Mouse (Mus musculus) spleen, postnatal 36 days (tissue): ENCODE data around the gene Guca1a.
"Not testable (repeated sequence)": the region's sequence is repeated elsewhere in the genome, so short reads cannot be mapped to it uniquely, and the experiment has no call there.

Experiments
- DNase-seq, 2 experiments: peaks; one replicate each; pipeline ENCODE4 v3.0.0; 2022; ENCODE audit warnings: low spot score in 2 of 2, mixed read lengths in 1 of 2

Guca1a gene

DNA sequence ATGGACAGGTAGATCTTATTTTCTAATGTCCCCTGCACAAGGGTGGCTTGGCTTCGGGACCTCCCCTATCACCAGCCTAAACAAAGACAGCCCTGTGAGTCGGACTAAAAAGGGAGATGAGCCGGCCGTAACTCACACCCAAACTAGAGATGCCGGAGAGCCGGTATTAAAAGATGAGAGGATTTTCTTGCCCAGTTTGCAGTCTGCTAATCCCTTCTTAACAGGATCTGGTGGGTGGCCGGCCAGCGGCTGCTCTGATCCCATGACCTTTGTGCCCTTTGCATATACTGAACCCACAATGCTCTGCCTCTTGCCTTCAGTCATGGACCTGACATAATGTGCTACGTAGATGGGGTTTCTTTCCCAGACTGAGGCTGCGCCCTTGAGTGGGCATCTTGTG is at the start of gene Guca1a:
Gene Guca1a, minus strand, starts transcription at position 134 of the 400 bp plus-strand sequence.
- DNase-seq: no peak

DNA sequence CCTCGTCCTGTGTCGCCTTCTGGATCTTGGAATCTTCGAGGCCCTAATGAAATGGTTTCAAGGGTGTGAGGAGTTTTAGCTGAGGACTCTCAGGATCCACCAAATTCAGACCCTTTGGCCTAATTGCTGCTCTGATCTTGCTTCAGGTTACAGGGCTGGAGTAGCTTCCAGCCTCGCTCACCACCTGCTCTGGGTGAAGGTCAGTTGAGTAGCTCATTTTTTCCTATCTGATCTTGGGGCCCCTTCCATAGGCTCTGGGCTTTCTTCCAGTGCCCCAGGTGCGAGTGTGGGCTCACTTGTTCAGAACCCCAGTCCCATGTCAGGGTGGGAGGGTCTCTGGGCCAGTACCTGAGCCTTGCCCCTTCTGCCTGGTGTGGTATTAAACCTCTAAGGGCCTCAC is 49.0 kb upstream of the Guca1a start:
- DNase-seq: no peak

DNA sequence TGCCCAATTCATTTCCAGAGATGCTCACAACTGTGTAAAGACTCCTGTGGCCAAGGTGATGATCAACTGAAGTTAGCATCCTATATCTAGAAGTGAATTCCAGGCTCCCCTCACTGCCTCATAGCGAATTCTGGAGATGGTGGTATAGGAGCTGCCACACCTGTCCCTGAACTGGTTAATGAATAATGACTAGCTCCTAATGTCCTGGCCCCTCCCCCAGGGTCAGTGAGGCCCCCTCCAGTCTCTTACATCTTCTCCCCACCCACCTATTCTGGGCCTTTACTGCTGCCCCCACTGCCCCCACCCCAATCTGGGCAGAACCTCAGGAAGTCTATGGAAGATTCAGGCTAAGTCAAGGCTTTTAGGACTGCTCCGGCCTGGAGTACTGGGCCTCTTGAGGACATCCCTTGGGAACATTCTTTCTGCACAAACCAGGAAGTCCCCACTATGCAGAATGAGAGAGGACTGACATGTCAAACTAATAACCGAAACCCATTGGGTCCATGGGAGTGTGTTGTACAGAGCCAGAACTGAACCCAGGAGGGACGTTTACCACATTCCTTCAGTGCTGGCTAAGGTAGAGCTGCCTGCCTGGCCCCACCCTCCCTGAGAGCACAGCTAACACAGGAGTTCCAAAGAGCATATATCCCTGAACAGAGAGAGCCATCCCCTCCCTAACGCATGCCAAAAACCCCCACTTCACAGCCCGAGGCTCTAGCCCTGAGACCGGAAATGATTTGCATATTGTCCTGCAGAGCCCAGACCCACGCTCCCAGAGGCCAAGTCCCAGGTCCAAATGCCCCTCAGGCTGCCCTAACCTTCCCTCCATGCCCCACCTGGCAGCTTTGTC is 48.4 kb upstream of the Guca1a start:
- no peak for DNase-seq

DNA sequence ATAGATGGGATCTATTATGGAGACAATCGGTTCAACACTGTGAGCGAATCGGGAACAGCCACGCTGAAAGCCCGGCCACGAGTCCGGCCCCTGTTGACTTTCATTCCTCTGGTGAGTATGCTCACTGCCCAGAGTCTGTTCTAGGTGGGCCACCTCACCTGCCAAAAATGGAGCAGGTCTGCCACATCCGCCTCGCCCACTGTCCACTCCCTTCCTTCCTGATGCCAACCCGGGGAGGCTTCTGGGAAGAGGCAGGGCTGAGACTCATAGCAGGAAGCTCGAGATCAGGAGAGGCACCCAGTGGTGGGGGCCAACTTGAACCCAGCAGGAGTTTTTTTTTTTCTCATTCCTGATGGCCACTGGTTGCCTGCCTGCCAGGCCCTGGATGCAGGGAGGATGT is 46.2 kb upstream of the Guca1a start:
- no peak for DNase-seq

DNA sequence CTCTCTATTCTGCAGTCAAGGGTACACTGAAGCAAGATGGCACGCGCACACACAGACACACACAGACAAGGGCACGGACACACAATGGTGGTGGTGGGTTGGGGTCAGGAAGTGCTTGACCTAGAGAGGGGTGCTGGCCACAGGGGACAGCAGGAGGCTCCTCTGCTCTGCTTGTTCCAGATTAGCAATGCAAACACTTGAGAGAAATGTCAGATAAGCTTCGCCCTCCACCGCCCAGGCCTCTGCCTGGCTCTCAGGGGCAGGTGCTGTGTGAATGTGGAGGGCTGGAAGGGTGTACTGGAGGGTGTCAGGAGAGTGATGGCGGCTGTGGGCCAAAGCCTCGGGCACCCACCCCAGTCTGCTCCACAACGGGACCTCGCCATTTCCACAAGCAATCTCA is 45.6 kb upstream of the Guca1a start:
- DNase-seq: no peak

DNA sequence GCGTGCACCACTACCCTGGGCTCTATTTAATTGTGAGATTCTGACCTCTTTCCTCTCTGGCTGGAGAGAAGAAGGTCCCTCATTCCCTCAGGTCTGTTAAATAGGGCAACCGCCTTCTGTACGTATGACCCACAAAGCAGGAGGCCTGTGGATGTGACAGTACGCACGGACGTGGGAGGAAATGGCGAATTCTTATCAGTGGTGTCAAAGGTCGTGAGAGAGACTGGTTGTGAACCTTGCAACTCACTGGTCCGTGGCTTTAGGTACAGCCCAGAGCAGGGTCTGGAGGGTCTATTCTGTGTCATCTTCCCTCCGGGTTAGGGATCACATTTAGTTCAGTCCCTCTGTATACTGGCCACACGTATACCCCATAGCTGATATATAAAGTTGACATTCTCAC is 45.1 kb upstream of the Guca1a start:
- no peak for DNase-seq

DNA sequence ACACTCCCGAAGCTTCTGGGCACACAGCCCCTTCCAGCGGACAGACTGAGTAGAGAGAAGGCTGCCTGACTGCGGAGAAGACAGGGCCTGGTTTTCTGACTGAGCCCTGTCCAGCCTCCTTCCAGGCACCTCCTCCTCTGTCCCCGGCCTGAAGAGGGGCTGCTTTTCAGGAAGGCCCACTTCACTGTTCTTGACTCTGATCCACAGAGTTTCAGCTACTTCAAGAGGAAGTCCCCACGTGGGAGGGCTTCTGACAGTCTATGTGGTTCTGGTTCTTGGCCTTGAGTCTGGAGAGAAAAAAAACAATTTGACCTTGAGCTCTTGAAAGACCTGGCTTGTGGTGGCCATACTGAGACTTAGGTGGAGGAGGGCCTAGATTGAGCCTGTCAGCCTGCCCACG is 43.7 kb upstream of the Guca1a start:
- no peak for DNase-seq

DNA sequence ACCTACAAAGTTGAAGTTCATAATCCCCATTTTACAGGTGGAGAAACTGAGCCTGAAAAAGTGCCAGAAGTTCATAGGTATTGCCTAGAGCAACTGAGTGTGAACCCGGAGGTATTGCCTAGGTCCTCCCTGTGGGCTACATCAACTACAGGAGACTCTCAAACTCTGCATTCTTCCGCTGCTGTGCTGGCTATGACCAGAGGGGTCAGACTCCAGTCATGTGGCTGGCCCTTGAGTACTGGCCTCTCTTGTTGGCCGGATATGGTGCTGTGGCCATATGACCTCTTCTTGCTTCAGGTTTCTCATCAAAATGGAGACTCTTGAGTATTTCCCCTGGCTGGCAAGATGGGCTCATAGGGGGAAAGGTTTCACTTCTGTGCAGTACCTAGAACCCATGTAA is 41.9 kb upstream of the Guca1a start:
- no peak for DNase-seq

DNA sequence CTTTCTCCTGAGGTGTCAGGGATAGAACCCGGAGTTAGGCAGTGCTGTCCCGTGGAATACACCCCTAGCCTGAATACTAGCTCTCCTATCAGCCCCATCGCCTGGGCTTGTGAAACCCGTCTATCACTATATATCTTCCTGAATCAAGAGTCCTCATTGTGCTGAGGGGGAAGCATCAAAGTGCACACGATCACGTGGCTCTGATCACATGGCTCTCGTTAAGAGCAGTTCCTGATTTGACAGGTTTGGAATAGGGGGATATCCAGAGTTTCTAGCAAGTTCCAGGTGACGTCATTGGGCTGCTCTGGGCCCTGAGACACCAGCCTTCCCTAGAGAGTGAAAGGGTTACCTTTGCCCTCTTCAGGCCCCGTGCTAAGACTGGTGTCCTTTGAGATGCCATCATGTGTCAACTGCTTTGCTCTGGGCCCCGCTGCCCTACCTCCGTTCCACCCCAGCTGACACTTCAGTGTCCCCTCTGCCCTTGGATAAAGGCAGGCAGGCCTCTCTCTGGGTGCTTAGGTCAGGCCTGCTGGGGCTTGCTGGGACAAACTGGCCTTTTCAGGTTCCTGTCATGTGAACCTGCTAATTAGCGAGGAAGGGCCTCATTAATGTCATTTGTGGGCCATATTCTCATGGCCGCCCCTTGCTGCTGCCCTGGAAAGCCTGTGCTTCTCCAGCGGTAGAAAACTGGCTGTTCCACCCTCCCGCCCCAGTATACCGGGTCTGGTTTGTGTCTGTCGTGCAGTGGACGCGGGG is 41.1 kb upstream of the Guca1a start:
- DNase-seq: no peak

DNA sequence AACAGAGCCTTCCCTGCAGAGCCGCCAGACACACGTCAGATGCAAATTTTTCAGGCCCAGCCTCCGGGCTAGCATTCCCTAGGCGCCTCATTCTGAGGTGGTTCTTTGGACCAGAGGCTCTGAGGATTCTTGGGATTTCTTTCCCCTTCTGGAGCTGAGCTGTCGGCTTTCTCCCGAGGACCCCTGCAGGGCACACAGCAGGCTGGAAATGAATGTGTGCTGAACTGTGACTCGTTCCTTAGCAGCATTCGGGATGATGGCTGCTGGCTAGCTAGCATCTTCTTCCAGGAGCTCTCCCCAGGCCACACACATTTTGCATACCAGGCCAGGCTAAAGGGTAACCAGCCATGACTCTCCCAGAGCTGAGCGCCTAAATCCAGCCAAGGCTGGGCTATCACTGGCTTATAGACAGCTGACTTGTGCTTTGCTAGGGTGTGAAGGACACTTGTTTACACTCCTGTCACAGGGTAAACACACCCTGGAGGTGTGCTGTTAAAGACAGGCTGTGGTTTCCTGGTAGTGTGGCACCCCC is 40.0 kb upstream of the Guca1a start:
- DNase-seq: no peak

DNA sequence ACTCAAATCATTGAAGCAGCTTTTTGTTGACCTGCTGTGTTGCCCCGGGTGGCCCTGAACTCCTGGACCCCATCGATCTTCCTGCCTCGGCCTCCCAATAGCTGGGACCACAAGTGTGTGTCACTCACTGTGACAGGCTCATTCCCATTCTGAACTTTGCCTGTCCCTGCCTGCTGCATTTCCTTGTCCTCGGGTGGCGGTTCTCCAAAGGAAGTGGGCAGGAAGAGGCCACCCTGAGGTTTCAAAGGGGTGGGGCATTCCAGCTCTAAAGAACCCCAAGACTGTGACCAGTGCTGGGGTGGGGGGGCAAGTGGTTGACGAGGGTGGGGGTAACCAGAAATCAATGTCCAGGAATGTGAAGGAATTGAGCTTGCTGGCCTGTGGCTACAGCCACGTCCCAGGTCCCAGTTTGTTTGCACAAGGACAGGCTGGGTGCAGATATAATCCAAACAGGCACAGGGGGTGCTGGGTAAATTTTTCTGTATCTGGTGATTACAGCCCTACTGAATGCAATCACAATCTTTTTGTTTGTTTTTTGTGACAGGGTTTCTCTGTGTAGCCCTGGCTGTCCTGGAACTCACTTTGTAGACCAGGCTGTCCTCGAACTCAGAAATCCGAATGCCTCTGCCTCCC is 39.1 kb upstream of the Guca1a start:
- no peak for DNase-seq

DNA sequence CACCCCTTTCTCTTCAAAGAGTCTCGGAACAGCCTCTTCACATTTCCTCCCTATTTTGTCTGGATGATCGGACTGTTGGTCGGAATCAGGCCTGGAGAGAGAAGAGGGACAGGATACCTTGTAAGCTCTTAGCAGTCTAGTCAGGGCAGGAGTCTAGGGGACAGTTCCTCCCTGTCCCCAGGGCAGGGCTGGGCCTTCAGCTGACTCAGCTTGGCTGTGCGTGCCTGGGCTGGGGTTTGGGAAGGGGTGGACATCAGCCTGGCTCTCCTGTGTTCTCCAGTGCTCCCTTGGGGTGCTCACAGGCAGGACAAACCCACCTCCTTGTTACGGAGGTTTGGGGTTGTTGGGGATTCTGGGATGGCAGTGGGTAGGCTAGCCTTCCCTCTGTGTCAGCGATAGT is 38.2 kb upstream of the Guca1a start:
- DNase-seq: no peak

DNA sequence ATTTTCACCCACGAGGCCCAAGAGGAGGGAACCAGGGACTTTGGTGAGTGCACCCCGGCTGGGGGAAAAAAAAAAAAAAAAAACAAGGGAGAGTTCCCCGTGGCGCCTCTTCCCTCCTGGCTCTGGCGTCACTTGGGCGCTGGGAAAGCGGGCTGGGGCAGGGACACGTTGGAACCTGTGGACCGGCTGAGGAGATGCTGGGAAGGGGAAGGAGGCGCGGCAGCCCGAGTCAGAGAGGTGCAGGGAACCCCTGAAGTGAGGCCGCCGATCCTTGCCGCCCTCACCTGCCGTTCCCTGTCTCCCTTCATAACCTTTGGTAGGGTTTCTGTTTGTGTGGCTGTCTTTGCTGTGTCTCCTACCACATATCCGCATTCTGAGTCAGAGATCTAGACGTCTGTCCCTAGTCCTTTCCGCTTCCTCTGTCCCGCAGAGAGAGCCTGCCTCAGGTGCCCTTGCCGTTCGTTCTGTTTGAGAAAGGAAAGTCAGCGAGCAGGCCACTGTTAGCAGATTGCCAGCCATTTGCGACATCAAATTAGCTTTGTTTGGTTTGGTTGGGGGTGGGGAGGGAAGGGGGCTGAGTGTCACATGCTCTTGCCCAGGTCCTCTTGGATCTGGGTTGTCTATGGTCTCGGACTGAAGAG is 36.6 kb upstream of the Guca1a start, which contains the start of gene 1700001C19Rik:
Gene 1700001C19Rik, minus strand, starts transcription at position 470 of the 641 bp plus-strand sequence.
- DNase-seq: no peak

DNA sequence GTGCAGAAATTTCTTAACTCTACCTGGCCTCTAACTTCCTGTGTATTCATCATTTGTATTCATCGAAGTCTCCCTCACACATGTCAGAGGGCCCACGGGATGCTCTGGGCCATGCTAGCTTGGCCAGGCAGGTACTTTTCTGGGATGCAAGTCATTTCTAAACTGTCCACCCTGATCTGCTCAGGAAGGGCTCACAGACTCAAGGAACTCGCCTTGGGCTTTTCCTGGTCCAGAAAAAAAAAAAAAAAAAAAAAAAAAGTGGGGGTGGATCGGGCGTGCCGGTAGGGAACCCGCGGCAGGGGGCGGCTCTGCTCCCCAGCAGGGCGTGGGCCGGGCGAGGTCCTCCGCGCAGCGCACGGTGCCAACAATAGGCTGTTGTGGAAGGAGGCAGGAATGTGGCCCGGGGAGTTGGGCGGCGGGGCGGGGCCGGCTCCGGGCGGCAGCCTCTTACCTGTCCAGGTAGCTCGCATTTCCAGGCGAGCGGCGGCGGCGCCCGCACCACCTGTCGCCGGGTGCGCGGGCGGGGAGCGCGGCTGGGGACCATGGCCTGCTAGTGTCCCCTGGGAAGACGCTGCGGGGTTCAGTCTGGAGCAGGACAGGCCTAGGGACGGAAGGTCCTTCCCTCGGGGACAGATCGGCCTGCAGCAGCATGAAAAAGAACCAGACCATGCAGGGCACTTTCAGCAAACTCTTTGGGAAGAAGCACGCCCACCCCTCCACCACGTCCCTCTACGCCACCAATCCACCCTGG is 35.9 kb upstream of the Guca1a start, which contains the start of gene AI661453:
Gene AI661453, plus strand, starts transcription at position 460 of the 751 bp plus-strand sequence.
- no peak for DNase-seq

DNA sequence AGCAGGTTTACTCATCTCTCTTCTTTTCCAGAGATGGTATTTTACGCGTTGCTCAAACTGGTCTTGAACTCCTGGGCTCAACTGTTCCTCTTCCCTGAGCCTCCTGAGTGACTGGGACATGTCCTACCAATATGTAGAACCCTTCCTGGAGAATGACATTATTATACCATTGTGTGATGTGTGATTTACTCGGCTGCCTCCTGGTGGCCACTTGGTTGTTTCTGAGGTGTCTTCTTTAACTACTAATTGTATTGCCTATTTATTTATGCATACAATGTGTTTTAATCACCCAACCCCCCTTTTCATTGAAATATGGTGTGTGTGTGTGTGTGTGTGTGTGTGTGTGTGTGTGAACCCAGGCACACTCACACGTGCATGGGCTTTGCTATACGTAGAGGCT is 30.4 kb upstream of the Guca1a start:
- DNase-seq: no peak

DNA sequence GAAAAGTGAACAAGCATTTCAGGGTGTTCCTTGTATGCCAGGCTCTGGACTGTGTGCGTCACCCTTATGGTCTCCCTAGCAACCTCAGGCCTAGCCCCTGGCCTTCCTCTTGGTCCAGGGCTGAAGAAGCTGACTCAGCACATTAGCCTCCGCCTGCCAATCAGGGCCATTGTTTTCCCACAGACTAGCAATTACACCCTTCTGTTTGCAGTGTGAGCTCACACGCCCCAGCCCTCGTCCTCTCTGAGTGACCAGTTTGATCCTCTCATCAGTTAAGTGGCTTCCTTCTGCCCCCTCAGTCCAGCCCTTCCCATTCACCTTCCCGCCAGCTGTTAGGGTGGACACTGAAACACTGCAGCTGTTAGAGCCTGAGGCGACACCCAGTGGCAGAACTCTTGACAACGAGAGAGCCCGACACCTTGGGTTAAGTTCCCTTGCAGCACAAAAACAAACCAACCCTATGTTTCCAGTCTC is 28.5 kb upstream of the Guca1a start:
- no peak for DNase-seq

DNA sequence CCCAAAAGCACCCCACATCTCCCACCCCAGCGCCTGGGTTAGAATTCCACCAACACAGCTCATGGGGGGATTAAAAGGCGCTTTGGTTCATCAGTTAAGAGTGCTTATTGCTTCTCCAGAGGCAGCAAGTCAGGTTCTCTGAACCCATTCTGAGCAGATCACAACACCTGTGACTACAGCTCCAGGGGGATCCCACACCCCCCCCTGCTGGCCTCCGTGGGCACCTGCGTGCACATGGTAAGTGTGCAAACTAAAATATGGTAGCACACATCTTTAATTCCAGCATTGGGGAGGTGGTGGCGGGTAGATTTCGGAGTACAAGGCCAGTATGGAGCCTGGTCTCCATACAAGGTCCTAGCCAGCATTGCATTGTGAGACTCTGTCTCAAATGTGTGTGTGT is 26.9 kb upstream of the Guca1a start:
- no peak for DNase-seq

DNA sequence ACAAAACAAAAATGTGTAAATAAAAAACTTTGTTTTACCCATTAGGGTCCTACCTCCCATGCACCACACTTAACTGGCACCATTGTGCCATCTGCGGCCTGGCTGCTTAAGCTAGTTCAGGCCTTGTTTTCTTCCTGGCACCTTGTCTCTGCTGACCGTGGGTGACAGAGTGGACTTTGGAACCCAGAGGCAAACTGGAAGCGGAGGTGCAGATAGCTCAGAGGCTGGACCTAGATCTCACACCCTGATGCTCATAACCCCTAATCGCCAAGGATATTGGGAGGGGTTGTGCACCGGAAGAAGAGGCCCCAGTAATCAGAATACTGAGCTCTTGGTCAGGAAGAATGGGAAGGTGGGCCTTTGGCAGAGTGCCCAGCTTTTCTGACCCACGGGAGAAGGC is 23.8 kb upstream of the Guca1a start:
- no peak for DNase-seq

DNA sequence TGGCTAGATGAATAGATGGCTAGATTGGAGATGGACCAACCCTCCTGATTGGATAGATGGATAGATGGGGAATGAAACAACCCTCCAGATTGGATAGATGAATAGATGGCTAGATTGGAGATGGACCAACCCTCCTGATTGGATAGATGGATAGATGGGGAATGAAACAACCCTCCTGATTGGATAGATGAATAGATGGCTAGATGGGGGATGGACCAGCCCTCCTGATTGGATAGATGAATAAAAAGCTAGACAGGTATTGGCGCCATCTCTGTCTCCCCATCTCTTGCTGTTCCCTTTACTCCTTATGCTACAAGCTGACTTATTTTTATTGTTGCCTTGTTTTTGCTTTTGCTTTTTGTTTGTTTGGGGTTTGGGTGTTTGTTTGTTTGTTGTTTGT is 22.2 kb upstream of the Guca1a start:
- DNase-seq: not testable (repeated sequence)

DNA sequence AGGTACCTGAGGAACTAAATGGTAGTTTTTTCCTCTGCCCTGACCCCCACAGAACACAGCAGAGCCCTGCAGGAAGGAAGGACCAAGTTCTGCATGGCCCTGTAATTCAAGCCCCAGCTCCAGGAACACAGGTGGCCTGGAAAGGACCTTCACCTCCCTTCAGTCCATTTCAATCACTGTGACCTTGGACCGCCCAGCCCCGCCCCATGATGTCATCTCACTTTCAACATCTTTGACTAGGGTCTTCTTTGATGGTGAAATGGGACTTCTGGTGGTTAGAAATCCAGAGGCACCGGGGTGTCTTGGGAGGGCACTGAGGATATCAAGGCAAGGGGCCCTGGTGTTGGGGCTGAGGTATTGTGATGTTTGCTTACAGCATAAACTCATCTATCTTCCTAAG is 21.2 kb upstream of the Guca1a start:
- no peak for DNase-seq

DNA sequence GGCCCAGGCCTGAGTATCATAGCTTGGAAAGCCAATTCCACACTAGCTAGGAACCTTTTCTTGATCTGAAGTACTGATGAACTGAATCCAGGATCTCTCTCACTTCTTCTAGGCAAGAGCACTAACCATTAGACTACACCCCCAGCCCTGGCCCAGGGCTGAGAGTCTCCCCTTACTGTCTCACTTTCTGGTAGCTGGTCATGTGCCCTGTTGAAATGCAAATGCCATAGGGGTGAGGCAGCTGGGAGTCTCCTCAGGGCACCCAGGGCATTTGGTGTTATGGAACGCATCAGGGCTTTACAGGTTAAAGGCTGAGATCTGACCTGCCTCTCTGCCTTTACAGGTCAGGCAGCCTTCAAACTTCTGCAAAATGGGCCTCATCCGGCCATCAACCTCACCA is 19.8 kb upstream of the Guca1a start:
- no peak for DNase-seq
